Comparison of ENCODE assay signal across 8 mouse cellular contexts in the genomic region with DNA sequence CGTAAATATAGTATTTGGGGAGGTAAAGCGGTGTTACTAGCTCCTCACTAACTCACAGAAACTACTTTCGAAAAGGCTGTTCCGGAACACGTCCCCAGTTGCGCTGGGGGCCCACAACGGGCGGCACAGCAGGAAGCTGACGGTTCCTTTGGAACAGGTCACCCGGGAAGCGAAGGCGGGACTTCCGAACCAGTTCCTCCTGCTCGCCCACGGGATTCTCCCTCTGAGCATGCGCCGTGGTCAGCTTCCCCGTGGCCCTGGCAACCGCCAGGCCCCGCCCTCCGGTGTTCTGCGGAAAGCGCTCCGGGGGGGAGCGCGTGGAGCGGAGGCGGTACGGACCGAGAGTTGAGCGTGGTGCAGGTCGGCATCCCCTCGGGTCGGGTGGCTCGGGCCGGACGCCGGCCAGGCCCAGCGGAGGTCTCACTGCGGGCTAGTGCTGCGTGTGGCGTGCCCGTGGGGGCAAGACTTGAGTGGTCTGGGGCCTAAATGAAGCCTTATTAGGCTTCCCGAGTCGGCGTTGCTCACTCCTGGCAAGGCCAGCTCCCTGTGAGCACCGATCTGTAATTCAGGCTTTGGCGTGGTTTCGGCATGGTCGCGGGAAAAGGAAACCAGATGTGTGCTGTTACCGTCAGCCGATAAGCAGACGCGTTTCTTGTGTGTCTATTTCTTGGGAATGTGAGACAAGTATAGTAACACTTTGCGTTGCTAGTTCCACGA. TPM values are rescaled to one million over a fixed set of nuclear protein-coding genes. Genes with fewer than 3 reads are reported as not detected.
DNase-seq lines count a peak whose midpoint lies in the region; ATAC-seq lines count a peak whose summit lies in the region.

TSS of gene Fam227b (minus strand) at position 150 of the 717 bp plus-strand sequence.
TSS of gene Dtwd1 (plus strand) at position 287 of the 717 bp plus-strand sequence.

- 0 out of 2 replicates have a peak, but pooled peaks cover 3% of the 10 kb centered on the region for H3K36me3 ChIP-seq in hindbrain, embryonic 16.5 days (ENCODE audit: control insufficient read depth, insufficient read depth, low read length)
- no peaks in the 10 kb centered on the region; the same call in 1 of the 2 replicates for H3K36me3 ChIP-seq in macrophage (ENCODE audit: inconsistent target)

- H3K4me2 ChIP-seq in hindbrain, embryonic 16.5 days (ENCODE audit: low read length): peak within 1 kb of the TSS; percentile 60

- no peaks in the 10 kb centered on the region for H3K9me3 ChIP-seq in hindbrain, embryonic 16.5 days (ENCODE audit: control insufficient read depth, low read length)

- peak within 1 kb of the TSS; percentile 93 for H3K9ac ChIP-seq in hindbrain, embryonic 16.5 days (ENCODE audit: low read depth, low read length)

- peak within 1 kb of the TSS; percentile 76 for H3K4me3 ChIP-seq in hindbrain, embryonic 16.5 days (ENCODE audit: low read length)
- H3K4me3 ChIP-seq in macrophage (ENCODE audit: inconsistent target): peak within 1 kb of the TSS; percentile 73

- H3K4me1 ChIP-seq in hindbrain, embryonic 16.5 days (ENCODE audit: control insufficient read depth, insufficient read depth, low read depth, low read length): no peaks in the 10 kb centered on the region; the same call in 1 of the 2 replicates

- peak; percentile 92 for DNase-seq in WW6 (ENCODE audit: low read depth, low spot score)
- peak; percentile 93 to 96 for DNase-seq in cerebellum, postnatal 4 days (ENCODE audit: low spot score in 2 of 2)
- peak; percentile 98 for DNase-seq in gastrocnemius, adult 18-20 months (ENCODE audit: low spot score)
- DNase-seq in left cerebral cortex, adult 18-20 months (ENCODE audit: low spot score in 2 of 2): peak; percentile 99
- peak; percentile 99 for DNase-seq in right cerebral cortex, adult 18-20 months
- peak; percentile 95 for DNase-seq in urinary bladder, postnatal 10 days (ENCODE audit: low spot score)

- peak within 1 kb of the TSS; percentile 89 for H3K27ac ChIP-seq in hindbrain, embryonic 16.5 days (ENCODE audit: low read depth, low read length)
- H3K27ac ChIP-seq in macrophage: peak within 1 kb of the TSS; percentile 68

- H3K79me2 ChIP-seq in macrophage (ENCODE audit: inconsistent target): no peaks in the 10 kb centered on the region

- H3K27me3 ChIP-seq in hindbrain, embryonic 16.5 days (replicated peaks; ENCODE audit: control insufficient read depth, insufficient read depth, low read length): no peaks in the 10 kb centered on the region

- peak; percentile 100 for ATAC-seq in hindbrain, embryonic 16.5 days

- under 1% methylated on average over 56 of the region's 57 CpGs for WGBS in hindbrain, embryonic 16.5 days
- under 1% methylated on average over 57 of the region's 57 CpGs for WGBS in macrophage (ENCODE audit: missing documents)

RNA-seq across cellular contexts. Expression of gene Fam227b, which starts in this region (rescaled TPM):
- under 1 TPM in 1 of 2 experiments, not detected in 1; 0.19 TPM for total RNA-seq in gastrocnemius, adult 18-20 months (2021)
- not detected in 2 replicates for polyA plus RNA-seq in hindbrain, embryonic 16.5 days (2015; fragmentation: Nextera tagmentation; extraction: Ambion mirVana)
- under 1 TPM in 1 of 2 experiments, not detected in 1; 0.19 TPM for total RNA-seq in left cerebral cortex, adult 18-20 months (2021)
- total RNA-seq in macrophage (2018; cell fraction: chromatin; rRNA removed): not detected
- total RNA-seq in macrophage (2018; cell fraction: cytosol; rRNA removed): not detected
- not detected for total RNA-seq in macrophage (2018; cell fraction: nucleus; rRNA removed)
- polyA plus RNA-seq in macrophage (2018): not detected in 3 replicates

RNA-seq across cellular contexts. Expression of gene Dtwd1, which starts in this region (rescaled TPM):
- total RNA-seq in gastrocnemius, adult 18-20 months (2021): 1 to 10 TPM; 4.0 to 4.1 TPM
- polyA plus RNA-seq in hindbrain, embryonic 16.5 days (2015; fragmentation: Nextera tagmentation; extraction: Ambion mirVana): 18.3 and 18.4 TPM in 2 replicates
- total RNA-seq in left cerebral cortex, adult 18-20 months (2021): 10 to 100 TPM; 10.9 to 11.3 TPM
- 1 to 10 TPM in 22 of 26 experiments, under 1 TPM in 2, not detected in 2; 0.37 to 6.4 (median 2.6) TPM for total RNA-seq in macrophage (2018; cell fraction: chromatin; rRNA removed)
- 1 to 10 TPM; 2.6 to 6.8 (median 5.2) TPM for total RNA-seq in macrophage (2018; cell fraction: cytosol; rRNA removed)
- total RNA-seq in macrophage (2018; cell fraction: nucleus; rRNA removed): 1 to 10 TPM in 25 of 26 experiments, under 1 TPM in 1; 0.59 to 6.8 (median 3.9) TPM
- polyA plus RNA-seq in macrophage (2018): 4.7 to 9.1 TPM (median 6.0 TPM) in 3 replicates

Comparison
In these comparisons a context has a peak if more than half of its experiments do, and no peak if none do; other contexts are left out.
1. Peak in every context shown above with its lines: DNase-seq, ATAC-seq, H3K4me3 ChIP-seq and H3K27ac ChIP-seq.